Mouse (Mus musculus): ENCODE data around the gene Ubc.

DNA sequence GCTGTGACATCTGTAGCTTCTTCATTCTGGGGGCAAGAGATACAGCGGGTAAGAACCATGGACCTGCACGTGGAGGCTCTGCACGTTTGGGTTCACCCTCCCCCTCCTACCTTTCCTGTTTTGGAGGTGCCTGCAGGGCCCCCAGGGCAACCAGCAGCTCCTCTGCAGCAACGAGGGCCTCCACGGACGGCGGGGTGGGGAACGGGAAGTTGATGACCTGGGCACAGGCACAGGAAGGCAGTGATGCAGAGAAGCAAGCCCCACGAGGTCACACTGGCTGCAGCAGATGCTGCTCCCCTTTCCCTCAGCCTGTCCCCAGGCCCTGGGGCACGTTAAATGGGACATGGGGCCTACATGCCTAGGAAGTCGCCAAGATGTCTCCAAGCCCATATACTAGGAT, 29.1 kb upstream of the Ubc start:
- TF ChIP-seq POLR2A (IDR thresholded peaks at IDR 0.05; ENCODE audit: low read depth, low read length), result no peak
- no peak for TF ChIP-seq CTCF (conservative IDR thresholded peaks at IDR 0.05; ENCODE audit: insufficient read depth, insufficient read length, low read depth, low read length)

All from kidney, adult 2 months (tissue).